7 mouse cellular contexts compared by ENCODE assay signal in the genomic region with DNA sequence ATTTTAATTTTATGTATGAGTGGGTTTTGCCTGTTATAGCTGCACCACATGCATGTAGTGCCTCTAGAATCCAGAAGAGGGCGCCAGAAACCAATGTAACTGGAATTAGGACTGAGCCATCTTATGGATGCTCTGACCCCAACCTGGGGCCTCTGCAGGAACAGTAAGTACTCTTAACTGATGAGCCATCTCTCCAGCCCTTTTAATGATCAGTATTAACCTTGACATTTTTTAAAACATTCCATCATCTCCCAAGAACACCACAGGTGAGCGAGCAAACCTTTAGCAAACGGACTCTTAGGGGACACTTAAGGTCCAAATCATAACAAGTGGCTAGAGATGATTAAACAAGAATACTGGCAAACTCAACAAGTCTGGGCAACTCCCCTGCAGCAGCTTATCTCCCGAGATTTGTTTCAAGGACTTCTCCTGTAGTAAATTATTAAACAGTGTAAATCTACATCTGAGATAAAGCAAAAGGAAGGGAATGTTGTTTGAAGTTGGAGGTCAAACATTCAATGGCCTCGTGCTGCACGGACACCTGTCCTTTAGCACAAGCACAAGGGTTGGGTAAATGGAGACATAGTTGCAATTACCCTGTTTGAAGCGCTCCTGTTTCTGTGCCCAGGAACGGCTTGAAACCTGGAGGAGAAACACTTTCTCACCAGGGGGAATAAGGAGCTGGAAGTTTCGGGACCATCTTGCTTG.
DNase-seq lines count a peak whose midpoint lies in the region; ATAC-seq and TF ChIP-seq lines count a peak whose summit lies in the region.

No protein-coding gene starts in this region.

- H3K4me1 ChIP-seq in midbrain, embryonic 10.5 days = peaks cover 8% of the 10 kb centered on the region
- no peaks in the 10 kb centered on the region; the same call in 1 of the 2 replicates for H3K4me1 ChIP-seq in midbrain, embryonic 15.5 days
- H3K4me1 ChIP-seq in intestine, embryonic 15.5 days (replicated peaks) = 0 out of 2 replicates have a peak, but pooled peaks cover 3% of the 10 kb centered on the region
- H3K4me1 ChIP-seq in liver, embryonic 13.5 days (replicated peaks) = peaks cover 20% of the 10 kb centered on the region

- no peaks in the 10 kb centered on the region for H3K36me3 ChIP-seq in midbrain, embryonic 10.5 days
- H3K36me3 ChIP-seq in midbrain, embryonic 15.5 days (replicated peaks) = no peaks in the 10 kb centered on the region
- H3K36me3 ChIP-seq in intestine, embryonic 15.5 days = no peaks in the 10 kb centered on the region
- no peaks in the 10 kb centered on the region for H3K36me3 ChIP-seq in liver, embryonic 13.5 days

- peak; percentile 69 for DNase-seq in midbrain, embryonic 10.5 days (ENCODE audit: low spot score)
- DNase-seq in Patski (ENCODE audit: low read depth, low spot score) = no peak
- DNase-seq in embryo, embryonic 10.5 days (ENCODE audit: low spot score) = peak; percentile 87
- DNase-seq in liver, embryonic 13.5 days = peak; percentile 34
- peak; percentile 41 for DNase-seq in retina, adult 2 months (ENCODE audit: low read depth, low spot score)

- H3K9me3 ChIP-seq in midbrain, embryonic 10.5 days (replicated peaks) = no peaks in the 10 kb centered on the region
- H3K9me3 ChIP-seq in midbrain, embryonic 15.5 days = no peaks in the 10 kb centered on the region
- H3K9me3 ChIP-seq in intestine, embryonic 15.5 days = no peaks in the 10 kb centered on the region
- H3K9me3 ChIP-seq in liver, embryonic 13.5 days (replicated peaks) = no peaks in the 10 kb centered on the region

- peak; percentile 82 for TF ChIP-seq CTCF in Patski (IDR thresholded peaks at IDR 0.05)

- WGBS in midbrain, embryonic 10.5 days = 78% methylated on average over 9 of the region's 9 CpGs
- 76% methylated on average over 9 of the region's 9 CpGs for WGBS in midbrain, embryonic 15.5 days
- WGBS in intestine, embryonic 15.5 days = 41% methylated on average over 9 of the region's 9 CpGs
- 52% methylated on average over 9 of the region's 9 CpGs for WGBS in liver, embryonic 13.5 days (ENCODE audit: insufficient replicate concordance)

- no peak overlapping the region for H3K27ac ChIP-seq in midbrain, embryonic 10.5 days (replicated peaks)
- no peak overlapping the region for H3K27ac ChIP-seq in midbrain, embryonic 15.5 days
- peak overlapping the region; percentile 71 for H3K27ac ChIP-seq in intestine, embryonic 15.5 days
- H3K27ac ChIP-seq in liver, embryonic 13.5 days = peak overlapping the region; percentile 78

- H3K4me2 ChIP-seq in midbrain, embryonic 15.5 days = no peak overlapping the region
- no peak overlapping the region for H3K4me2 ChIP-seq in intestine, embryonic 15.5 days (replicated peaks)
- H3K4me2 ChIP-seq in liver, embryonic 13.5 days = no peak overlapping the region

- H3K27me3 ChIP-seq in midbrain, embryonic 10.5 days (ENCODE audit: low read depth, poor library complexity, severe bottlenecking) = peaks cover 21% of the 10 kb centered on the region
- no peaks in the 10 kb centered on the region for H3K27me3 ChIP-seq in midbrain, embryonic 15.5 days (replicated peaks)
- no peaks in the 10 kb centered on the region for H3K27me3 ChIP-seq in Patski
- H3K27me3 ChIP-seq in intestine, embryonic 15.5 days (replicated peaks) = no peaks in the 10 kb centered on the region
- no peaks in the 10 kb centered on the region for H3K27me3 ChIP-seq in liver, embryonic 13.5 days

- in situ Hi-C loops in Patski (cut with MboI; ENCODE audit: low pct_unique_long_range_greater_than_20kb) = loop anchor here (5.0 kb wide), 1 partner anchor 222 kb away; no protein-coding TSS in a partner anchor

- no peak overlapping the region for H3K4me3 ChIP-seq in midbrain, embryonic 10.5 days
- H3K4me3 ChIP-seq in midbrain, embryonic 15.5 days = no peak overlapping the region
- no peak overlapping the region for H3K4me3 ChIP-seq in intestine, embryonic 15.5 days (replicated peaks)
- H3K4me3 ChIP-seq in liver, embryonic 13.5 days (replicated peaks) = no peak overlapping the region

- POLR2A ChIA-PET in Patski (lab: Charles Lee) = no interaction called here

- no peak for ATAC-seq in midbrain, embryonic 15.5 days (replicated peaks)
- ATAC-seq in Patski = peak; percentile 65
- peak; percentile 83 for ATAC-seq in intestine, embryonic 15.5 days
- ATAC-seq in liver, embryonic 13.5 days (ENCODE audit: low read depth) = peak; percentile 54

- CTCF ChIA-PET in Patski (lab: Charles Lee) = interaction anchor here (0.9 to 1.8 kb wide), 3 partner anchors 27 to 230 kb away, joined by 3 to 5 read pairs (median 3); no protein-coding TSS in a partner anchor

- no peak overlapping the region for H3K9ac ChIP-seq in midbrain, embryonic 15.5 days
- H3K9ac ChIP-seq in intestine, embryonic 15.5 days = no peak overlapping the region
- no peak overlapping the region for H3K9ac ChIP-seq in liver, embryonic 13.5 days

Comparison
In these comparisons a context has a peak if more than half of its experiments do, and no peak if none do; other contexts are left out.
1. H3K27ac ChIP-seq: peak in intestine, embryonic 15.5 days (single experiment) and liver, embryonic 13.5 days (single experiment); none in midbrain, embryonic 10.5 days (single experiment) and midbrain, embryonic 15.5 days (single experiment).